Mouse (Mus musculus): ENCODE data around the gene Grin1. TPM values are rescaled to one million over a fixed set of nuclear protein-coding genes. Genes with fewer than 3 reads are reported as not detected.

The Grin1 gene
- polyA plus RNA-seq, 2 experiments = 0.34 to 1.3 TPM

GRCm38 (mm10) chr2:25292856-25293255 is 26.1 kb downstream of the Grin1 start:
- H3K27ac ChIP-seq (replicated peaks; ENCODE audit: low read depth, low read length) = no peak overlapping the region
- DNase-seq (ENCODE audit: low spot score) (peak; percentile 66), ATAC-seq (ENCODE audit: low FRiP score, low read depth) (peak; percentile 41; the same call in 1 of the 2 replicates)
- peaks cover 3% of the 10 kb centered on the region; the same call in 1 of the 2 replicates for H3K4me1 ChIP-seq (ENCODE audit: control insufficient read depth, insufficient read depth, low read length)
- no peak for TF ChIP-seq POLR2A (IDR thresholded peaks at IDR 0.05; ENCODE audit: borderline replicate concordance, extremely low read depth, insufficient read depth, insufficient read length)
- 8% methylated on average over 1 of the region's 1 CpGs for WGBS
- H3K4me3 ChIP-seq (replicated peaks; ENCODE audit: low read length) = no peak overlapping the region
- no peak overlapping the region for H3K9ac ChIP-seq (ENCODE audit: low read depth, low read length, severe bottlenecking)
- H3K9me3 ChIP-seq (ENCODE audit: control insufficient read depth, low read length) = no peaks in the 10 kb centered on the region
- peaks cover 56% of the 10 kb centered on the region for H3K27me3 ChIP-seq (ENCODE audit: control insufficient read depth, insufficient read depth, low read length)
- H3K36me3 ChIP-seq (ENCODE audit: control insufficient read depth, insufficient read depth, low read length) = no peaks in the 10 kb centered on the region
- H3K4me2 ChIP-seq (replicated peaks; ENCODE audit: low read depth, low read length, severe bottlenecking) = peak overlapping the region; percentile 44; the same call in 1 of the 2 replicates

- Histone ChIP-seq H3K4me2 (replicated peaks; ENCODE audit: low read depth, low read length, severe bottlenecking) (peak overlapping the region; percentile 44), H3K36me3 (ENCODE audit: control insufficient read depth, insufficient read depth, low read length) (no peaks in the 10 kb centered on the region), H3K27ac (replicated peaks; ENCODE audit: low read depth, low read length) (no peak overlapping the region), H3K9me3 (ENCODE audit: control insufficient read depth, low read length) (no peaks in the 10 kb centered on the region), H3K4me1 (ENCODE audit: control insufficient read depth, insufficient read depth, low read length) (peaks cover 3% of the 10 kb centered on the region; the same call in 1 of the 2 replicates), H3K9ac (ENCODE audit: low read depth, low read length, severe bottlenecking) (peak overlapping the region; percentile 12; the same call in 1 of the 2 replicates), H3K4me3 (replicated peaks; ENCODE audit: low read length) (peak overlapping the region; percentile 32), H3K27me3 (ENCODE audit: control insufficient read depth, insufficient read depth, low read length) (peaks cover 58% of the 10 kb centered on the region)
- DNase-seq (ENCODE audit: low spot score) (no peak), ATAC-seq (ENCODE audit: low FRiP score, low read depth) (peak; percentile 32; the same call in 1 of the 2 replicates)
- TF ChIP-seq POLR2A (IDR thresholded peaks at IDR 0.05; ENCODE audit: borderline replicate concordance, extremely low read depth, insufficient read depth, insufficient read length) = no peak
- 7% methylated on average over 32 of the region's 43 CpGs for WGBS
These were observed 26.9 kb downstream of the Grin1 start for GRCm38 (mm10) chr2:25292054-25292544.

DNA sequence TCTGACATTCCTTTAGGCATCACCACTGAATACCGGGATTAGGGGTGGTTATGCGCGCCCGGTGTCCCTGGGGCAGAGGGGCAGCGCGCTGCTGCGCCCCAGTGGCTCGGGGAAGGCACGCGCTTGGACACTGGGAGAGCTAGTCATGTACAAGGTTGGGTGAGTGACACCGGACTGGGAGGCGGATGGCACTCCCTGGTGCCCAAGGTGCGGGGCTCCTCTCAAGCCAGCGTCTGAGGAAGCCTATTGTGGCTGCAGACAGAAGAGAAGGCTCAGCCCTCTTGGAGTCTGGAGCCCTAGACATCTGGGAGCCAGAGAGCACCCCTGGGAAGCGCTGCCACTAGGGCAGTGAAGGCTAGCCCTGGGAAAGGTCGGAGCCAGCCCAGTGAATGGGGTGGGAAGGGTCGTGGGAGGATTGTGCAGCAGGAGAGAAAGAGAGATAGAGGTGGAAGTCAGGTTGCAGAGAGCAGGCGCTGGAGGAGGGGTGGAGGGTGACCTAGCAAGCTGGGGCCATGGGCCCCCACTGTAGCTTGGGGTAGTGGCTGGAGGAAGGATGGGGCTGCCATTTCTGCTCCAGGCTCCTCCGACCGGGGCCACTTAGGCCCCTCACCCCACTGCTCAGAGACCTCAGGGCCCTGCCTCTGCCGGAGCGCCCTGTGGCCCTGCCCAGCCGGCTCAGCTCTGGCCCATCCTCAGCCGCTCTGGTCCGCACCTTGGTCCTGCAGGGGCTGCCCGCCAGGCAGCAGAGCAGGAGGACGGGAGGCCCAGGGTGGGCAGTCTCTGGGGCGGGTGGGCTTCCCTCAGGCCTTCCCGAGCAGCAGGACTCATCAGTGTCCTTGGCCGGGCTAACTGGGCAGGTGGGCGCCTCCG is 27.6 kb downstream of the Grin1 start:
- WGBS = 6% methylated on average over 26 of the region's 32 CpGs
- Histone ChIP-seq H3K27me3 (ENCODE audit: control insufficient read depth, insufficient read depth, low read length) (peaks cover 58% of the 10 kb centered on the region), H3K36me3 (ENCODE audit: control insufficient read depth, insufficient read depth, low read length) (no peaks in the 10 kb centered on the region), H3K4me2 (replicated peaks; ENCODE audit: low read depth, low read length, severe bottlenecking) (peak overlapping the region; percentile 44), H3K9ac (ENCODE audit: low read depth, low read length, severe bottlenecking) (0 out of 2 replicates have a peak overlapping the region, but pooled peaks have one; percentile 12), H3K9me3 (ENCODE audit: control insufficient read depth, low read length) (no peaks in the 10 kb centered on the region), H3K27ac (replicated peaks; ENCODE audit: low read depth, low read length) (no peak overlapping the region), H3K4me3 (replicated peaks; ENCODE audit: low read length) (peak overlapping the region; percentile 32), H3K4me1 (ENCODE audit: control insufficient read depth, insufficient read depth, low read length) (peaks cover 3% of the 10 kb centered on the region; the same call in 1 of the 2 replicates)
- ATAC-seq (ENCODE audit: low FRiP score, low read depth) (no peak), DNase-seq (ENCODE audit: low spot score) (no peak)
- TF ChIP-seq POLR2A (IDR thresholded peaks at IDR 0.05; ENCODE audit: borderline replicate concordance, extremely low read depth, insufficient read depth, insufficient read length) = no peak

DNA sequence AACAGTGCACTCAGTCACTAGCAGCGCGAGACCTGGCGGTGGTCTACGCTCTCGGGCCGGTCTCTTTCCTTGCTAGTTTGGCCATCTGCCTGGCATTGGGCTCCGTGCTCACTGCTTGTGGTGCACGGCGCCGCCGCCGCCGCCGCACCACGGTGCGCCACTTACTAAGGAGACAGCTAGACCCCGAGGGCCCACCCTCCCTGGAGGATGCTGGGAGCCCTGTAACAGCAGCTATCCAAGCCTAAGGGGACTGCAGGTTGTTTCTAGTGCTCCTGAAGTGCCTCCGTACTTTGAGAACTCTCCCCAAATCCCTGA is 28.2 kb downstream of the Grin1 start:
- Histone ChIP-seq H3K4me3 (replicated peaks; ENCODE audit: low read length) (peak overlapping the region; percentile 18), H3K4me1 (ENCODE audit: control insufficient read depth, insufficient read depth, low read length) (peaks cover 3% of the 10 kb centered on the region; the same call in 1 of the 2 replicates), H3K4me2 (replicated peaks; ENCODE audit: low read depth, low read length, severe bottlenecking) (peak overlapping the region; percentile 28; the same call in 1 of the 2 replicates), H3K9me3 (ENCODE audit: control insufficient read depth, low read length) (no peaks in the 10 kb centered on the region), H3K36me3 (ENCODE audit: control insufficient read depth, insufficient read depth, low read length) (peaks cover 5% of the 10 kb centered on the region), H3K27me3 (ENCODE audit: control insufficient read depth, insufficient read depth, low read length) (peaks cover 58% of the 10 kb centered on the region), H3K9ac (ENCODE audit: low read depth, low read length, severe bottlenecking) (no peak overlapping the region), H3K27ac (replicated peaks; ENCODE audit: low read depth, low read length) (no peak overlapping the region)
- WGBS = under 1% methylated on average over 18 of the region's 18 CpGs
- no peak for TF ChIP-seq POLR2A (IDR thresholded peaks at IDR 0.05; ENCODE audit: borderline replicate concordance, extremely low read depth, insufficient read depth, insufficient read length)
- ATAC-seq (ENCODE audit: low FRiP score, low read depth) (no peak), DNase-seq (ENCODE audit: low spot score) (no peak)

GRCm38 (mm10) chr2:25290101-25290815 is 28.7 kb downstream of the Grin1 start:
- TF ChIP-seq POLR2A (IDR thresholded peaks at IDR 0.05; ENCODE audit: borderline replicate concordance, extremely low read depth, insufficient read depth, insufficient read length) = no peak
- Histone ChIP-seq H3K4me2 (replicated peaks; ENCODE audit: low read depth, low read length, severe bottlenecking) (peak overlapping the region; percentile 28; the same call in 1 of the 2 replicates), H3K4me3 (replicated peaks; ENCODE audit: low read length) (peak overlapping the region; percentile 18), H3K36me3 (ENCODE audit: control insufficient read depth, insufficient read depth, low read length) (peaks cover 10% of the 10 kb centered on the region), H3K27me3 (ENCODE audit: control insufficient read depth, insufficient read depth, low read length) (peaks cover 58% of the 10 kb centered on the region), H3K27ac (replicated peaks; ENCODE audit: low read depth, low read length) (no peak overlapping the region), H3K9ac (ENCODE audit: low read depth, low read length, severe bottlenecking) (no peak overlapping the region), H3K9me3 (ENCODE audit: control insufficient read depth, low read length) (no peaks in the 10 kb centered on the region), H3K4me1 (ENCODE audit: control insufficient read depth, insufficient read depth, low read length) (peaks cover 3% of the 10 kb centered on the region; the same call in 1 of the 2 replicates)
- 3% methylated on average over 54 of the region's 54 CpGs for WGBS
- ATAC-seq (ENCODE audit: low FRiP score, low read depth) (no peak), DNase-seq (ENCODE audit: low spot score) (no peak)
